Mouse (Mus musculus) liver, embryonic 14.5 days (tissue): ENCODE measurements around the gene Ybx2. TPM values are rescaled to one million over a fixed set of nuclear protein-coding genes. Genes with fewer than 3 reads are reported as not detected.

Source experiments
- ATAC-seq: fragments of 200-750 bp; cut with Nextera tagmentation; 2 replicates; pipeline ENCODE4 v1.8.0; 2017; ENCODE audit warnings: moderate number of reproducible peaks, mild to moderate bottlenecking, moderate library complexity; ENCODE audit not compliant: insufficient read depth
- DNase-seq, 3 experiments: peaks; one replicate each; pipeline ENCODE4 v3.0.0-alpha.2; 2012 to 2013; ENCODE audit warnings: low read depth in 3 of 3, low spot score in 3 of 3
- H3K27ac ChIP-seq: fragments of 300-500 bp; sonication (generic); 2 replicates; pipeline ENCODE4 v1.5.1; 2014; ENCODE audit warnings: moderate library complexity, mild to moderate bottlenecking, control low read depth, inconsistent platforms
- H3K27me3 ChIP-seq: fragments of 300-500 bp; sonication (generic); 2 replicates; pipeline ENCODE4 v1.6.1; 2014; ENCODE audit warnings: mild to moderate bottlenecking, low read length, moderate library complexity; ENCODE audit not compliant: control insufficient read depth, insufficient read depth
- H3K36me3 ChIP-seq: fragments of 300-500 bp; sonication (generic); replicated peaks from 2 replicates; pipeline ENCODE4 v1.6.1; 2014; ENCODE audit warnings: low read depth; ENCODE audit not compliant: control insufficient read depth, insufficient read depth
- H3K4me1 ChIP-seq, 2 experiments: fragments of 200-500 bp in 1 of 2; fragments of 300-500 bp in 1 of 2; sonication (generic) in 1 of 2; replicated peaks; 2 replicates each; pipeline ENCODE4 v1.6.1; 2012 to 2014; ENCODE audit warnings: antibody characterized with exemption in 1 of 2, inconsistent platforms in 1 of 2, low read length in 1 of 2; ENCODE audit not compliant: control insufficient read depth in 2 of 2, insufficient read depth in 2 of 2
- H3K4me2 ChIP-seq: fragments of 300-500 bp; sonication (generic); 2 replicates; pipeline ENCODE4 v1.6.1; 2014; ENCODE audit warnings: low read depth, mild to moderate bottlenecking, control low read depth, moderate library complexity
- H3K4me3 ChIP-seq, 2 experiments: fragments of 200-500 bp in 1 of 2; fragments of 300-500 bp in 1 of 2; sonication (generic) in 1 of 2; 2 replicates each; pipeline ENCODE4 v1.5.1; 2012 to 2014; ENCODE audit warnings: low read depth in 2 of 2, low read length in 2 of 2, mild to moderate bottlenecking in 2 of 2, control low read depth in 1 of 2, inconsistent platforms in 1 of 2, moderate library complexity in 1 of 2; ENCODE audit not compliant: insufficient read depth in 1 of 2
- H3K9ac ChIP-seq: fragments of 300-500 bp; sonication (generic); replicated peaks from 2 replicates; pipeline ENCODE4 v1.6.1; 2014; ENCODE audit warnings: mild to moderate bottlenecking, control low read depth, moderate library complexity
- H3K9me3 ChIP-seq: fragments of 300-500 bp; sonication (generic); 2 replicates; pipeline ENCODE4 v1.6.1; 2016; ENCODE audit warnings: low read length, mixed read lengths; ENCODE audit not compliant: control insufficient read depth
- CTCF ChIP-seq: IDR thresholded peaks from 2 replicates; pipeline ENCODE4 v1.5.1; 2016; ENCODE audit warnings: antibody characterized with exemption, low read depth, control low read depth
- EP300 ChIP-seq: IDR thresholded peaks from 2 replicates; pipeline ENCODE4 v1.6.1; 2016; ENCODE audit warnings: antibody characterized with exemption, low read depth
- WGBS: fragments of 180-500 bp; shearing (Covaris S2); extraction: QIAGEN DNeasy Blood & Tissue Kit; methylation state at CpG from one replicate; pipeline ENCODE4 v1.1.7; 2014; ENCODE audit not compliant: insufficient replicate concordance; 5-methylcytosine and 5-hydroxymethylcytosine counted together
- polyA plus RNA-seq, 2 experiments: library from polyadenylated mRNA; depleted of rRNA in 1 of 2; stranded (reverse) in 1 of 2; unstranded in 1 of 2; fragments of >200 nt; fragmentation: Nextera tagmentation in 1 of 2; extraction: Ambion mirVana in 1 of 2; gene quantifications; 2 replicates each; pipeline versions ENCODE4 v1.2.1 to v1.2.3; 2012 to 2014

Ybx2 gene
- polyA plus RNA-seq, 2 experiments, result 0.23 to 0.58 TPM

- TF ChIP-seq CTCF (no peak), EP300 (no peak)
- 48% methylated on average over 4 of the region's 4 CpGs for WGBS
Measured at GRCm38 (mm10) chr11:69899870-69900269, 35.7 kb upstream of the Ybx2 start.

GRCm38 (mm10) chr11:69900471-69901405 is 34.9 kb upstream of the Ybx2 start, which contains the start of the genes 2810408A11Rik and Neurl4:
TSS of gene 2810408A11Rik (minus strand) at chr11:69900987.
TSS of gene Neurl4 (plus strand) at chr11:69901072.
- Histone ChIP-seq H3K4me3 (peak within 1 kb of the TSS; percentile 84 to 98), H3K4me2 (peak within 1 kb of the TSS; percentile 80), H3K27ac (peak within 1 kb of the TSS; percentile 82), H3K9me3 (no peaks in the 10 kb centered on the region), H3K36me3 (peaks cover 16% of the 10 kb centered on the region), H3K4me1 (peaks cover 8 to 15% of the 10 kb centered on the region in 2 experiments), H3K27me3 (no peaks in the 10 kb centered on the region; the same call in 1 of the 2 replicates), H3K9ac (peak within 1 kb of the TSS; percentile 91)
- under 1% methylated on average over 38 of the region's 38 CpGs for WGBS
- DNase-seq (peak; percentile 93 to 95 (median 94)), ATAC-seq (peak; percentile 90)
- TF ChIP-seq CTCF (no peak), EP300 (peak; percentile 15; the same call in 1 of the 2 replicates)

More at GRCm38 (mm10) chr11:69899870-69900269, 35.7 kb upstream of the Ybx2 start:
- Histone ChIP-seq H3K27me3 (no peaks in the 10 kb centered on the region; the same call in 1 of the 2 replicates), H3K4me1 (peaks cover 14 to 22% of the 10 kb centered on the region in 2 experiments), H3K4me3 (no peak overlapping the region), H3K27ac (no peak overlapping the region), H3K9ac (no peak overlapping the region; the same call in 1 of the 2 replicates), H3K9me3 (no peaks in the 10 kb centered on the region), H3K4me2 (peak overlapping the region; percentile 80), H3K36me3 (peaks cover 8% of the 10 kb centered on the region)
- no peak for DNase-seq
- ATAC-seq, result no peak

GRCm38 (mm10) chr11:69901406-69901846 is 34.2 kb upstream of the Ybx2 start:
- TF ChIP-seq EP300, result no peak
- peaks cover 7 to 13% of the 10 kb centered on the region in 2 experiments for H3K4me1 ChIP-seq
- under 1% methylated on average over 42 of the region's 42 CpGs for WGBS

GRCm38 (mm10) chr11:69901993-69902392 is 33.6 kb upstream of the Ybx2 start:
- peak; percentile 6; the same call in 1 of the 2 replicates for ATAC-seq
- under 1% methylated on average over 39 of the region's 39 CpGs for WGBS
- TF ChIP-seq EP300, result no peak
- no peak for TF ChIP-seq CTCF
- no peaks in the 10 kb centered on the region; the same call in 1 of the 2 replicates for H3K27me3 ChIP-seq
- H3K9ac ChIP-seq, result peak overlapping the region; percentile 91
- peaks cover 28% of the 10 kb centered on the region for H3K36me3 ChIP-seq
- no peak for DNase-seq
- H3K4me1 ChIP-seq, result peaks cover 7 to 13% of the 10 kb centered on the region in 2 experiments
- peak overlapping the region; percentile 80 for H3K4me2 ChIP-seq
- H3K27ac ChIP-seq, result peak overlapping the region; percentile 82
- peak overlapping the region; percentile 84 to 98 for H3K4me3 ChIP-seq
- H3K9me3 ChIP-seq, result no peaks in the 10 kb centered on the region

More at GRCm38 (mm10) chr11:69901406-69901846, 34.2 kb upstream of the Ybx2 start:
- ATAC-seq, result peak; percentile 72
- Histone ChIP-seq H3K36me3 (peaks cover 23% of the 10 kb centered on the region), H3K9ac (peak overlapping the region; percentile 91), H3K9me3 (no peaks in the 10 kb centered on the region), H3K4me2 (peak overlapping the region; percentile 80), H3K27ac (peak overlapping the region; percentile 82), H3K4me3 (peak overlapping the region; percentile 84 to 98), H3K27me3 (no peaks in the 10 kb centered on the region; the same call in 1 of the 2 replicates)
- DNase-seq, result peak; percentile 87 to 95 (median 92)

GRCm38 (mm10) chr11:69902972-69903371 is 32.6 kb upstream of the Ybx2 start:
- Histone ChIP-seq H3K36me3 (peaks cover 38% of the 10 kb centered on the region), H3K4me3 (peak overlapping the region; percentile 84 to 98), H3K9me3 (no peaks in the 10 kb centered on the region), H3K9ac (peak overlapping the region; percentile 91), H3K4me2 (peak overlapping the region; percentile 80), H3K27me3 (no peaks in the 10 kb centered on the region; the same call in 1 of the 2 replicates), H3K4me1 (peaks cover 7 to 13% of the 10 kb centered on the region in 2 experiments), H3K27ac (no peak overlapping the region; the same call in 1 of the 2 replicates)
- no peak for ATAC-seq
- no peak for DNase-seq
- no peak for TF ChIP-seq CTCF
- no peak for TF ChIP-seq EP300
- WGBS, result 74% methylated on average over 13 of the region's 13 CpGs
